9 mouse cellular contexts compared by ENCODE assay signal in genomic region chr11:24081016-24081686, GRCm38 (mm10). TPM values are rescaled to one million over a fixed set of nuclear protein-coding genes. Genes with fewer than 3 reads are reported as not detected.
DNase-seq lines count a peak whose midpoint lies in the region; ATAC-seq and TF ChIP-seq lines count a peak whose summit lies in the region.
"Had no signal": no experiment of that assay in that cellular context is flagged by ENCODE, and none has a peak within 500 bp of the region (broad histone marks: within the 10 kb centered on the region; RNA-seq: fewer than 3 reads in every experiment).

No protein-coding gene starts in this region.

- H3K4me2 ChIP-seq in heart, embryonic 12.5 days: peak overlapping the region; percentile 95
- H3K4me2 ChIP-seq in kidney, embryonic 15.5 days: peak overlapping the region; percentile 89
- H3K4me2 ChIP-seq in lung, embryonic 14.5 days: peak overlapping the region; percentile 100
- H3K4me2 ChIP-seq in neural tube, embryonic 14.5 days (ENCODE audit: low read depth, low read length): peak overlapping the region; percentile 80

- peak; percentile 62 for ATAC-seq in heart, embryonic 12.5 days (ENCODE audit: insufficient number of reproducible peaks, low FRiP score)
- ATAC-seq in kidney, embryonic 15.5 days (replicated peaks; ENCODE audit: low FRiP score): peak; percentile 53
- peak; percentile 41 for ATAC-seq in lung, embryonic 14.5 days (ENCODE audit: insufficient read depth)
- peak; percentile 60 for ATAC-seq in neural tube, embryonic 14.5 days (ENCODE audit: low read depth)

- H3K4me1 ChIP-seq in heart, embryonic 12.5 days (replicated peaks): peaks cover 26% of the 10 kb centered on the region
- H3K4me1 ChIP-seq in kidney, embryonic 15.5 days: peaks cover 62% of the 10 kb centered on the region
- H3K4me1 ChIP-seq in lung, embryonic 14.5 days (ENCODE audit: insufficient read depth): 0 out of 2 replicates have a peak, but pooled peaks cover 6% of the 10 kb centered on the region
- H3K4me1 ChIP-seq in neural tube, embryonic 14.5 days (ENCODE audit: control insufficient read depth, insufficient read depth, low read length): peaks cover 13% of the 10 kb centered on the region
- H3K4me1 ChIP-seq in thymus, adult 2 months (replicated peaks; ENCODE audit: control insufficient read depth, insufficient read depth, low read length): peaks cover 26% of the 10 kb centered on the region

- no peak for TF ChIP-seq POLR2A in thymus, adult 2 months (IDR thresholded peaks at IDR 0.05; ENCODE audit: control insufficient read depth, extremely low read depth, insufficient read depth, low read length, poor library complexity)

- peak; percentile 68 to 81 for DNase-seq in left cerebral cortex, adult 18-20 months (ENCODE audit: low spot score in 2 of 2)
- DNase-seq in left cerebral cortex, adult 11 months (ENCODE audit: low spot score): no peak
- peak; percentile 72 for DNase-seq in embryo, embryonic 11.5 days (ENCODE audit: low read depth, low spot score)
- DNase-seq in lung, embryonic 14.5 days: peak; percentile 89
- DNase-seq in thymus, adult 2 months: peak; percentile 49

- WGBS in heart, embryonic 12.5 days: under 1% methylated on average over 34 of the region's 35 CpGs
- WGBS in kidney, embryonic 15.5 days: under 1% methylated on average over 35 of the region's 35 CpGs
- under 1% methylated on average over 33 of the region's 35 CpGs for WGBS in lung, embryonic 14.5 days
- WGBS in neural tube, embryonic 14.5 days: under 1% methylated on average over 33 of the region's 35 CpGs
- under 1% methylated on average over 34 of the region's 35 CpGs for WGBS in thymus, adult 2 months

- H3K36me3 ChIP-seq in heart, embryonic 12.5 days: peaks cover 11% of the 10 kb centered on the region
- H3K36me3 ChIP-seq in kidney, embryonic 15.5 days: no peaks in the 10 kb centered on the region
- peaks cover 12% of the 10 kb centered on the region for H3K36me3 ChIP-seq in lung, embryonic 14.5 days (ENCODE audit: insufficient read depth)
- peaks cover 8% of the 10 kb centered on the region; the same call in 1 of the 2 replicates for H3K36me3 ChIP-seq in neural tube, embryonic 14.5 days (ENCODE audit: control insufficient read depth, insufficient read depth, low read length)
- no peaks in the 10 kb centered on the region for H3K36me3 ChIP-seq in thymus, adult 2 months (ENCODE audit: control insufficient read depth, insufficient read depth, low read length)

- no peaks in the 10 kb centered on the region for H3K9me3 ChIP-seq in heart, embryonic 12.5 days (replicated peaks)
- no peaks in the 10 kb centered on the region for H3K9me3 ChIP-seq in kidney, embryonic 15.5 days (replicated peaks)
- no peaks in the 10 kb centered on the region for H3K9me3 ChIP-seq in lung, embryonic 14.5 days (ENCODE audit: low read depth, low read length)
- no peaks in the 10 kb centered on the region for H3K9me3 ChIP-seq in neural tube, embryonic 14.5 days (ENCODE audit: control insufficient read depth, low read length)

- no peaks in the 10 kb centered on the region for H3K27me3 ChIP-seq in heart, embryonic 12.5 days (replicated peaks)
- H3K27me3 ChIP-seq in kidney, embryonic 15.5 days: peaks cover 81% of the 10 kb centered on the region
- no peaks in the 10 kb centered on the region for H3K27me3 ChIP-seq in lung, embryonic 14.5 days (ENCODE audit: insufficient read depth, low read length)
- no peaks in the 10 kb centered on the region for H3K27me3 ChIP-seq in neural tube, embryonic 14.5 days (ENCODE audit: control insufficient read depth, insufficient read depth, low read length)
- H3K27me3 ChIP-seq in thymus, adult 2 months (ENCODE audit: control insufficient read depth, insufficient read depth, low read length): peaks cover 22% of the 10 kb centered on the region; the same call in 1 of the 2 replicates

- H3K9ac ChIP-seq in heart, embryonic 12.5 days: peak overlapping the region; percentile 84
- peak overlapping the region; percentile 45 for H3K9ac ChIP-seq in kidney, embryonic 15.5 days
- peak overlapping the region; percentile 82 for H3K9ac ChIP-seq in lung, embryonic 14.5 days
- H3K9ac ChIP-seq in neural tube, embryonic 14.5 days (replicated peaks; ENCODE audit: low read depth, low read length): peak overlapping the region; percentile 98

- peak; percentile 60 for TF ChIP-seq CTCF in lung, embryonic 14.5 days (IDR thresholded peaks at IDR 0.05; ENCODE audit: low read depth)
- TF ChIP-seq CTCF in thymus, adult 2 months (IDR thresholded peaks at IDR 0.05; ENCODE audit: borderline replicate concordance, control insufficient read depth, extremely low read depth, insufficient read depth, low read length, poor library complexity): no peak; the same call in 1 of the 2 replicates

- H3K4me3 ChIP-seq in heart, embryonic 12.5 days: peak overlapping the region; percentile 66
- H3K4me3 ChIP-seq in kidney, embryonic 15.5 days (replicated peaks): peak overlapping the region; percentile 52
- peak overlapping the region; percentile 64 for H3K4me3 ChIP-seq in lung, embryonic 14.5 days (ENCODE audit: low read depth, low read length)
- H3K4me3 ChIP-seq in neural tube, embryonic 14.5 days (ENCODE audit: low read depth, low read length): peak overlapping the region; percentile 88
- peak overlapping the region; percentile 45 for H3K4me3 ChIP-seq in thymus, adult 2 months (ENCODE audit: control insufficient read depth, insufficient read depth, low read length)

- peak overlapping the region; percentile 77 for H3K27ac ChIP-seq in heart, embryonic 12.5 days (ENCODE audit: poor library complexity, severe bottlenecking)
- peak overlapping the region; percentile 41; the same call in 1 of the 2 replicates for H3K27ac ChIP-seq in kidney, embryonic 15.5 days
- peak overlapping the region; percentile 94 for H3K27ac ChIP-seq in lung, embryonic 14.5 days (ENCODE audit: low read depth)
- H3K27ac ChIP-seq in neural tube, embryonic 14.5 days (ENCODE audit: low read depth, low read length): peak overlapping the region; percentile 99
- no peak overlapping the region for H3K27ac ChIP-seq in thymus, adult 2 months (ENCODE audit: control insufficient read depth, insufficient read depth, low read length)

RNA-seq across cellular contexts. Expression of gene Bcl11a, which starts 3.3 kb away (rescaled TPM):
- total RNA-seq in left cerebral cortex, adult 18-20 months (2021): 10 to 100 TPM; 87.2 to 93.6 TPM
- polyA plus RNA-seq in heart, embryonic 12.5 days (2016; fragmentation: Nextera tagmentation; extraction: Ambion mirVana): 18.1 and 19.3 TPM in 2 replicates
- polyA plus RNA-seq in kidney, embryonic 15.5 days (2015; fragmentation: Nextera tagmentation; extraction: Ambion mirVana): 2.9 and 3.6 TPM in 2 replicates
- polyA plus RNA-seq in lung, embryonic 14.5 days (2014; fragmentation: Nextera tagmentation; extraction: Ambion mirVana): 18.6 and 21.1 TPM in 2 replicates
- polyA plus RNA-seq in neural tube, embryonic 14.5 days (2014; fragmentation: Nextera tagmentation; extraction: Ambion mirVana): 143 and 145 TPM in 2 replicates
- 2.7 and 2.8 TPM in 2 replicates for polyA plus RNA-seq in thymus, adult 2 months (2012; rRNA removed)

RNA-seq across cellular contexts. Expression of gene A830031A19Rik, which starts 6.3 kb away (rescaled TPM):
- 1 to 10 TPM; 1.1 to 1.4 TPM for total RNA-seq in left cerebral cortex, adult 18-20 months (2021)
- not detected in 2 replicates for polyA plus RNA-seq in heart, embryonic 12.5 days (2016; fragmentation: Nextera tagmentation; extraction: Ambion mirVana)
- polyA plus RNA-seq in kidney, embryonic 15.5 days (2015; fragmentation: Nextera tagmentation; extraction: Ambion mirVana): not detected in 2 replicates
- polyA plus RNA-seq in lung, embryonic 14.5 days (2014; fragmentation: Nextera tagmentation; extraction: Ambion mirVana): not detected in 2 replicates
- not detected in 2 replicates for polyA plus RNA-seq in neural tube, embryonic 14.5 days (2014; fragmentation: Nextera tagmentation; extraction: Ambion mirVana)
- polyA plus RNA-seq in thymus, adult 2 months (2012; rRNA removed): not detected in 2 replicates
- total RNA-seq: adrenal gland, postnatal 4 days had no signal

Comparison
In these comparisons a context has a peak if more than half of its experiments do, and no peak if none do; other contexts are left out.
1. H3K9ac ChIP-seq: peak in every context shown above with its lines; median percentile 98 in neural tube, embryonic 14.5 days; 84 in heart, embryonic 12.5 days; 82 in lung, embryonic 14.5 days; 45 in kidney, embryonic 15.5 days.